In the genomic region with DNA sequence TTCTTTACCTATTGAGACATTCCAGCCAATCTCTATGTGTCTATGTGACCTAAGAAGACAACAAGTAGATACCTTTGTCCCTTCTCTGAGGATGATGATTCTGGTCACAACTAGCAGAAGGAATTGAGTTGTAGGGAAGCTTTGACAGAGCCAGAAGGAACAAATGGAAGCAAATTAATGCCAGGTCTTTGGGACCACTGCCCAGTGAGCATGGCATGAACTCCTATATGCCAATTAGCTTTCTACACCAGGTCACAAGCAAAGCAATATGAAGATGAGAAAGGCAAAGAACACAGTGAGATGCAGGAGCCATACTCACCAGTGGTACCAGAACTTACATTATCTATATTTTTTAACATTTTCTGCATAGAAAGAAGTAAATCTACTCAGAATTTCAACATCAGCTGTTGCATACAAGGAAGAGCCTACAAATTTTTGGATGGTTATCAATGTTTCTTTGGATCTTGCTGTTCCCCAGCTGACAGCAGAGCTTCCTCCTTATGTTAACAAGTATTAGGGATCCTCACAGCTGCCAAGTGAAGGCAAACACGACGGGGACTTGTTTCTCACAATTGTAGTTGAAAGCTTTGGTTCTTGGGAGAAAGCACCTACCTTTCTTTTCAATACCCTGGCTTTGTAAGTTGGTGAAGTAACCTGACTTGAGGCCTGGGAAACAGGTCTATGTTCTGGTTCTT, we compare ENCODE assay signal across 15 mouse cellular contexts.
DNase-seq lines count a peak whose midpoint lies in the region; ATAC-seq and TF ChIP-seq lines count a peak whose summit lies in the region.
"Had no signal": no experiment of that assay in that cellular context is flagged by ENCODE, and none has a peak within 500 bp of the region (broad histone marks: within the 10 kb centered on the region; RNA-seq: fewer than 3 reads in every experiment).

No protein-coding gene starts in this region.

- H3K27ac ChIP-seq in forebrain, postnatal 0 days (ENCODE audit: low read depth, low read length) = no peak overlapping the region
- H3K27ac ChIP-seq in forebrain, embryonic 13.5 days = no peak overlapping the region
- no peak overlapping the region for H3K27ac ChIP-seq in lung, postnatal 0 days (ENCODE audit: low read length)
- H3K27ac ChIP-seq: limb, embryonic 13.5 days; liver, embryonic 15.5 days had no signal

- WGBS in forebrain, postnatal 0 days = 43% methylated on average over 2 of the region's 2 CpGs
- WGBS in forebrain, embryonic 13.5 days = 69% methylated on average over 2 of the region's 2 CpGs
- 43% methylated on average over 2 of the region's 2 CpGs for WGBS in lung, postnatal 0 days

- H3K9me3 ChIP-seq in forebrain, postnatal 0 days (ENCODE audit: low read length) = no peaks in the 10 kb centered on the region
- no peaks in the 10 kb centered on the region for H3K9me3 ChIP-seq in forebrain, embryonic 13.5 days (replicated peaks)
- H3K9me3 ChIP-seq in lung, postnatal 0 days (ENCODE audit: low read length) = no peaks in the 10 kb centered on the region
- H3K9me3 ChIP-seq: limb, embryonic 13.5 days; liver, embryonic 15.5 days had no signal

- no peak for TF ChIP-seq CTCF in forebrain, postnatal 0 days (IDR thresholded peaks at IDR 0.05; ENCODE audit: low read depth)
- TF ChIP-seq CTCF in lung, postnatal 0 days (IDR thresholded peaks at IDR 0.05) = no peak

- H3K4me1 ChIP-seq in forebrain, postnatal 0 days (ENCODE audit: insufficient read depth) = no peaks in the 10 kb centered on the region
- no peaks in the 10 kb centered on the region for H3K4me1 ChIP-seq in forebrain, embryonic 13.5 days
- no peaks in the 10 kb centered on the region; the same call in 1 of the 2 replicates for H3K4me1 ChIP-seq in lung, postnatal 0 days (ENCODE audit: insufficient read depth, low read depth, low read length)
- H3K4me1 ChIP-seq: limb, embryonic 13.5 days; liver, embryonic 15.5 days had no signal

- no peak overlapping the region for H3K4me2 ChIP-seq in forebrain, postnatal 0 days (ENCODE audit: low read depth)
- no peak overlapping the region for H3K4me2 ChIP-seq in forebrain, embryonic 13.5 days
- no peak overlapping the region for H3K4me2 ChIP-seq in lung, postnatal 0 days (replicated peaks; ENCODE audit: low read depth, low read length)
- H3K4me2 ChIP-seq: limb, embryonic 13.5 days; liver, embryonic 15.5 days had no signal

- H3K27me3 ChIP-seq in forebrain, postnatal 0 days (ENCODE audit: insufficient read depth, low read length) = no peaks in the 10 kb centered on the region
- H3K27me3 ChIP-seq in forebrain, embryonic 13.5 days = no peaks in the 10 kb centered on the region
- H3K27me3 ChIP-seq in lung, postnatal 0 days (replicated peaks; ENCODE audit: insufficient read depth, low read length) = no peaks in the 10 kb centered on the region
- H3K27me3 ChIP-seq: limb, embryonic 13.5 days; liver, embryonic 15.5 days had no signal

- no peak for TF ChIP-seq EP300 in lung, postnatal 0 days (IDR thresholded peaks at IDR 0.05)

- no peak overlapping the region for H3K9ac ChIP-seq in forebrain, postnatal 0 days
- H3K9ac ChIP-seq in forebrain, embryonic 13.5 days = no peak overlapping the region
- no peak overlapping the region for H3K9ac ChIP-seq in lung, postnatal 0 days (replicated peaks; ENCODE audit: low read depth)
- H3K9ac ChIP-seq: limb, embryonic 13.5 days; liver, embryonic 15.5 days had no signal

- H3K36me3 ChIP-seq in forebrain, postnatal 0 days (ENCODE audit: insufficient read depth) = no peaks in the 10 kb centered on the region
- no peaks in the 10 kb centered on the region for H3K36me3 ChIP-seq in forebrain, embryonic 13.5 days (ENCODE audit: poor library complexity, severe bottlenecking)
- H3K36me3 ChIP-seq in lung, postnatal 0 days (ENCODE audit: insufficient read depth, low read length) = no peaks in the 10 kb centered on the region
- H3K36me3 ChIP-seq: limb, embryonic 13.5 days; liver, embryonic 15.5 days had no signal

- ATAC-seq in forebrain, postnatal 0 days = peak; percentile 86
- no peak; the same call in 1 of the 2 replicates for ATAC-seq in forebrain, embryonic 13.5 days
- no peak for ATAC-seq in lung, postnatal 0 days
- no peak for ATAC-seq in erythroblast, adult 5-6 weeks (replicated peaks; ENCODE audit: low FRiP score, poor library complexity, severe bottlenecking)

- no peak overlapping the region for H3K4me3 ChIP-seq in forebrain, postnatal 0 days (ENCODE audit: low read depth, low read length)
- no peak overlapping the region for H3K4me3 ChIP-seq in forebrain, embryonic 13.5 days
- no peak overlapping the region for H3K4me3 ChIP-seq in lung, postnatal 0 days (ENCODE audit: low read depth, low read length)
- H3K4me3 ChIP-seq: limb, embryonic 13.5 days; liver, embryonic 15.5 days had no signal

- DNase-seq in forebrain, postnatal 0 days = peak; percentile 73
- DNase-seq in lung, postnatal 0 days (ENCODE audit: low spot score) = peak; percentile 11
- DNase-seq in lung, postnatal 25 days (ENCODE audit: low spot score) = no peak
- peak; percentile 39 to 63 for DNase-seq in cerebellum, postnatal 25 days
- DNase-seq in layer of hippocampus, postnatal 10 days (ENCODE audit: low spot score in 2 of 2) = peak; percentile 6 to 21
- no peak for DNase-seq in MN1 (ENCODE audit: low spot score)
- DNase-seq: gastrocnemius, postnatal 25 days; kidney, adult 9 months; lung, postnatal 10 days; right cerebral cortex, postnatal 14 days; thymus, postnatal 4 days had no signal

Comparison
In these comparisons a context has a peak if more than half of its experiments do, and no peak if none do; other contexts are left out.
1. DNase-seq: peak in forebrain, postnatal 0 days (single experiment), lung, postnatal 0 days (single experiment), cerebellum, postnatal 25 days (2 of 2) and layer of hippocampus, postnatal 10 days (2 of 2); none in lung, postnatal 25 days (single experiment) and MN1 (single experiment).